Mouse (Mus musculus) midbrain, embryonic 16.5 days (tissue): ENCODE results near the gene Trim26. TPM values are rescaled to one million over a fixed set of nuclear protein-coding genes. Genes with fewer than 3 reads are reported as not detected.

Experiments
- ATAC-seq: fragments of 200-750 bp; cut with Nextera tagmentation; 2 replicates; pipeline ENCODE4 v1.8.0; 2017; ENCODE audit warnings: moderate TSS enrichment
- H3K27ac ChIP-seq: fragments of 300-500 bp; sonication (generic); 2 replicates; pipeline ENCODE4 v1.5.1; 2014; ENCODE audit warnings: mild to moderate bottlenecking, low read length, mixed read lengths
- H3K27me3 ChIP-seq: fragments of 300-500 bp; sonication (generic); 2 replicates; pipeline ENCODE4 v1.6.1; 2014; ENCODE audit warnings: low read depth, low read length, mixed read lengths; ENCODE audit not compliant: control insufficient read depth, insufficient read depth
- H3K36me3 ChIP-seq: fragments of 300-500 bp; sonication (generic); 2 replicates; pipeline ENCODE4 v1.6.1; 2014; ENCODE audit warnings: mild to moderate bottlenecking, low read length, moderate library complexity, mixed read lengths; ENCODE audit not compliant: control insufficient read depth, insufficient read depth
- H3K4me1 ChIP-seq: fragments of 300-500 bp; sonication (generic); 2 replicates; pipeline ENCODE4 v1.6.1; 2014; ENCODE audit warnings: mild to moderate bottlenecking, low read length, mixed read lengths; ENCODE audit not compliant: control insufficient read depth, insufficient read depth
- H3K4me2 ChIP-seq: fragments of 300-500 bp; sonication (generic); 2 replicates; pipeline ENCODE4 v1.6.1; 2014; ENCODE audit warnings: mild to moderate bottlenecking, low read length, mixed read lengths
- H3K4me3 ChIP-seq: fragments of 300-500 bp; sonication (generic); 2 replicates; pipeline ENCODE4 v1.5.1; 2014; ENCODE audit warnings: low read depth, mild to moderate bottlenecking, low read length, moderate library complexity, mixed read lengths
- H3K9ac ChIP-seq: fragments of 300-500 bp; sonication (generic); 2 replicates; pipeline ENCODE4 v1.6.1; 2014; ENCODE audit warnings: low read depth, low read length, mixed read lengths
- H3K9me3 ChIP-seq: fragments of 300-500 bp; sonication (generic); replicated peaks from 2 replicates; pipeline ENCODE4 v1.6.1; 2014; ENCODE audit warnings: mild to moderate bottlenecking, low read length, mixed read lengths; ENCODE audit not compliant: control insufficient read depth, poor library complexity, severe bottlenecking
- WGBS: fragments of 180-500 bp; shearing (Covaris S2); extraction: QIAGEN DNeasy Blood & Tissue Kit; methylation state at CpG from one replicate; pipeline ENCODE4 v1.1.7; 2014; 5-methylcytosine and 5-hydroxymethylcytosine counted together
- polyA plus RNA-seq: library from polyadenylated mRNA; unstranded; fragments of >200 nt; fragmentation: Nextera tagmentation; extraction: Ambion mirVana; gene quantifications from 2 replicates; pipeline ENCODE4 v1.2.1, GENCODE M21; 2015

Trim26 gene
- polyA plus RNA-seq, 1 experiment from 2014 or later: 48.0 TPM

DNA sequence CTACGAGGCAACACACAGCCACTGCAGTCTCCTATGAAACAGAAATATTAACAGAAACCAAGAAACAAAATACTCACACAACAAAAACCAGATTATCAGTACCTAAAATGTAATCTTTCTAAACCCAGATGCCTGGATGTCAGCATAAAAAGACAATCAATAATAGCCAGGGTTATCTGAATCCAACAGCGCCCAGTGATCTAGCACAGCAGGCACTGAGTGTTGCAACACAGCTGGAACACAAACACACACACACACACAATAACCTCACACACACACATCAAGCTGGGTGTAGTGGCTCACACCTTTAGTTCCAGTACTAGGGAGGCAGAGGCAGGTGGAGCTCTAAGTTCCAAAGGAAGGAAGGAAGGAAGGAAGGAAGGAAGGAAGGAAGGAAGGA is 8.4 kb upstream of the Trim26 start:
- Histone ChIP-seq H3K4me3 (no peak overlapping the region), H3K9me3 (no peaks in the 10 kb centered on the region), H3K36me3 (no peaks in the 10 kb centered on the region), H3K9ac (no peak overlapping the region), H3K4me1 (no peaks in the 10 kb centered on the region), H3K27ac (no peak overlapping the region), H3K27me3 (no peaks in the 10 kb centered on the region), H3K4me2 (no peak overlapping the region)
- no peak for ATAC-seq
- WGBS: 92% methylated on average over 2 of the region's 2 CpGs

DNA sequence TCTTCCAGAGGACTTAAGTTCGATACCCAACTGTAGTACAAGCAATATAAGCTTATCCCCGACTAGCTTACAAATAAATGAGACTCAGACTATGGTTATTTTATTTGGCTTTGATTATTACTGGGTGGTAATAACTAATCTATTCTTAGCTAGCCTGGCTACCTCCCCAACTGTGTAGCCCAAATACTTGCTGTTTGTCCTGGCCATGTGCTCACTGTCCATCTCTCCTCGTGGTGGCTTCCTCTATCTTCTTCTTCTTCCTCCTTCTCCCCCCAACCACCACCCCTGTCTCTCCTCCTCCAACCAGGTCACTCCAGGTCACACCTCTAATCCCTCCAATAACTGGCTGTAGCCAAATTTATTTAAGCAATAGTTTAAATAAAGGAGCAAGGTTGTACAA is 6.5 kb upstream of the Trim26 start:
- no peaks in the 10 kb centered on the region for H3K9me3 ChIP-seq
- H3K27ac ChIP-seq: no peak overlapping the region
- H3K4me3 ChIP-seq: no peak overlapping the region
- 86% methylated on average over 3 of the region's 3 CpGs for WGBS
- H3K36me3 ChIP-seq: no peaks in the 10 kb centered on the region
- no peaks in the 10 kb centered on the region for H3K27me3 ChIP-seq
- ATAC-seq: no peak
- no peak overlapping the region for H3K9ac ChIP-seq
- no peaks in the 10 kb centered on the region for H3K4me1 ChIP-seq
- no peak overlapping the region for H3K4me2 ChIP-seq

DNA sequence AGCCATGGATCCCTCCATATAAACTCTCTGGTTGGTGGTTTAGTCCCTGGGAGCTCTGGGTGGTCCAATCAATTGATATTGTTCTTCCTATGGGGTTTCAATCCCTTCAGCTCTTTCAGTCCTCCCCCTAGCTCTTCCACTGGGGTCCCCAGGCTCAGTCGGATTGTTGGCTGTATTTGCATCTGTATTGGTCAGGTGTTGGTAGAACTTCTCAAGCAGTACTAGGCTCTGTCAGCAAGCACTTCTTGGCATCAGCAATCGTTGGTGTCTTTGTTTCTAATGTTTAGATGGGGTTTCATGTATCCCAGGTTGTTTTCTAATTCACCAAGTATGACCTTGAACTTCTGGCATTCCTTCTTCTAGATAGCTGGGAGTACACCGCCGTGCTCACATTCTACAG is 4.2 kb upstream of the Trim26 start:
- Histone ChIP-seq H3K4me2 (no peak overlapping the region), H3K4me1 (peaks cover 6% of the 10 kb centered on the region), H3K27ac (no peak overlapping the region), H3K36me3 (no peaks in the 10 kb centered on the region), H3K9me3 (no peaks in the 10 kb centered on the region), H3K4me3 (no peak overlapping the region), H3K9ac (no peak overlapping the region), H3K27me3 (no peaks in the 10 kb centered on the region)
- 60% methylated on average over 4 of the region's 4 CpGs for WGBS
- no peak for ATAC-seq

DNA sequence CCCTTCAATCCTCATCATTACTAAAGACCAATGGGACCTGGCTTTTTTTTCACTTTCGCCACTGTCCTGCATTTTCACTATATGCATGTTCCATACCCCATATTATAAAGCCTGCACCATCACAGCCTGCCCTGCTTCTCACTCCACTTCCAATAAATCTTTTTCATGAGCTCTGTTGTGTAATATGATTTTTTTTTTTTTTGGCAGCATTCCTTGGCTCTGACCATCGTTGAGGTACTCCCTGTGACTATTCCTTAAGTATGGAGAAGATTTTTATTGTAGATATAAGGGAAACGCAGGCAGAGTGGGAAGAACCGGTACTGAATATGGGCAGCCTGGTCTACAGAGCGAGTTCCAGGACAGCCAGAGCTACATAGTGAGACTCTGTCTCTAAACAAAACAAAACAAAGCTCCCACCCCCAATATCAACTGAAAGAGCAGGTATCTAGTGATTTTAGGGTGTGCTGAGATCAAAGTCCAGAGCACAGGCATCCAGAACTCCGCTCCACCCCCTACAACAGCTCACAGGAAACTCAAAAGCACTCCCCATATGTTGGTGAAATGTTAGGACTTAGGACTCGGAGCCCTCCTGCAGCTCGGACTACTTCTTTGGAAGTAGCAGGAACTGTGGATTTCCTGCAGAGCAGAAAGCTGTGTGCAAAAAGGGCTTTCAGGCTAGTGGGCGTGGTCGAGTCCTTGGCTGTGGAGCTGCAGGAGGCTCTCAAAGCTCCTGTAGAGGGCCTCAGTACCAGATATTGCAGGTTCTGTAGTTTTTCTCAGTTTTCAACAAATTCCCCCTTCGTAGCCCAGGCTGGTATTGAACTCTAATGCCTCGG is 1.1 kb upstream of the Trim26 start:
- Histone ChIP-seq H3K4me3 (no peak overlapping the region), H3K27me3 (no peaks in the 10 kb centered on the region), H3K4me2 (peak overlapping the region; percentile 69), H3K9ac (no peak overlapping the region), H3K4me1 (peaks cover 11% of the 10 kb centered on the region), H3K9me3 (no peaks in the 10 kb centered on the region), H3K36me3 (no peaks in the 10 kb centered on the region), H3K27ac (no peak overlapping the region)
- ATAC-seq: peak; percentile 2; the same call in 1 of the 2 replicates
- WGBS: 38% methylated on average over 12 of the region's 12 CpGs

DNA sequence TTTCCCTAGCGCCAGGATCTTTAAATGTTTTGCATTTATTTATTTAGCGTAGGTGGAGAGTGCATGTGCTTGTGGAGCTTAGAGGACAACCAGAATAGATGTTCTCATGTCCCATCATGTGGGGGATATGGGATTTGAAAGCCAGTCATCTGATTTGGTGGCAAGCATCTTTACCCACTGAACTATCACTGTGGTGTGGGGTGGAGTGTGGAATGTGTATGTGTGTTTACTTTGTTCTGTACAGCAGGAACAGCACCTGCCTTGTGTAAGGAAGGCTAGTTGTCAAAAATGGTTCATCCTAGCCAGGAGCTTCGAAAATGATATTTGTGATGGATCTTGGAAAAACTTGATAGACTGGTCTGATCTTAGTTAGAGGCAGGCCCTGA is 514 bp upstream of the Trim26 start:
- WGBS: 12% methylated on average over 3 of the region's 3 CpGs
- peak; percentile 59 for ATAC-seq

DNA sequence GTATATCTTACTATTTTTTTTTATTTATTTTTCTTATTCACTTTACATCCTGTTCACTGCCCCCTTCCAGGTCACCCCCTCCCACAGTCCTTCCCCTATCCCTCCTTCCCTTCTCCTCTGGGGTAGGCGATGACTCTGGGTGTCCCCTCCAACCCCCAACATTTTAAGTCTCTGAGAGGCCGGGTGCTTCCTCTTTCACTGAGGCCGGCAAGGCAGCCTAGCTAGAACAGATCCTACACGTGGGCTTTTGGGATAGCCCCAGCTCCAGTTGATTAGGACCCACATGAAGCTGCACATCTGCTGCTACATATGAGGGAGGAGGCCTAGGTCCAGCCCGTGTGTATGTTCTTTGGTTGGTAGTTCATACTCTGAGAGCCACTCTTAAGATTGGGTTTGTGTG is 2.1 kb downstream of the Trim26 start:
- H3K4me3 ChIP-seq: no peak overlapping the region
- H3K9ac ChIP-seq: no peak overlapping the region
- no peaks in the 10 kb centered on the region for H3K9me3 ChIP-seq
- H3K4me1 ChIP-seq: peaks cover 11% of the 10 kb centered on the region
- no peaks in the 10 kb centered on the region for H3K27me3 ChIP-seq
- WGBS: 83% methylated on average over 5 of the region's 5 CpGs
- no peak for ATAC-seq
- no peaks in the 10 kb centered on the region; the same call in 1 of the 2 replicates for H3K36me3 ChIP-seq
- H3K4me2 ChIP-seq: no peak overlapping the region
- H3K27ac ChIP-seq: no peak overlapping the region

More for the DNA sequence above, 514 bp upstream of the Trim26 start:
- Histone ChIP-seq H3K4me2 (peak overlapping the region; percentile 69), H3K9me3 (no peaks in the 10 kb centered on the region), H3K27ac (peak overlapping the region; percentile 83), H3K36me3 (no peaks in the 10 kb centered on the region), H3K27me3 (no peaks in the 10 kb centered on the region), H3K4me3 (peak overlapping the region; percentile 62), H3K4me1 (peaks cover 11% of the 10 kb centered on the region), H3K9ac (peak overlapping the region; percentile 57; the same call in 1 of the 2 replicates)

DNA sequence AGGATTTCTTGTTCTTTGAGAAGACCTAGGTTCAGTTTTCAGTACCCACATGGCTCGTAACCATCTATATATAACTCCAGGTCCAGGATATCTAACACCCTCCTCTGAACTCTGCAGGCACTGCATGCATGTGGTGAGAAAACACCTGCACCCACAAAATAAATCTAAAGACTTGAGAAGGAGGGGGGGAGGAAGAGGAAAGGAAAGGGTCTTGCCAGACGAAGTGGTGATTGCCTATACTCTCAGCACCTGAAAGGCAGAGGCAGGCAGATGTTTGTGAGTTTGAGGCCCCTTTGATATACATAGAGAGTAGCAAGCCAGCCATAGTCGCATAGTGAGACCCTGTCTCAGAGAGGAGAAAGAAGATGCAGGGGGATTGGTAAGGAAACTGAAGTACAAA is 3.0 kb downstream of the Trim26 start:
- Histone ChIP-seq H3K27me3 (no peaks in the 10 kb centered on the region), H3K4me2 (no peak overlapping the region), H3K9ac (no peak overlapping the region), H3K9me3 (no peaks in the 10 kb centered on the region), H3K4me1 (peaks cover 11% of the 10 kb centered on the region), H3K27ac (no peak overlapping the region), H3K4me3 (no peak overlapping the region), H3K36me3 (no peaks in the 10 kb centered on the region; the same call in 1 of the 2 replicates)
- ATAC-seq: no peak
- WGBS: 85% methylated on average over 3 of the region's 3 CpGs

DNA sequence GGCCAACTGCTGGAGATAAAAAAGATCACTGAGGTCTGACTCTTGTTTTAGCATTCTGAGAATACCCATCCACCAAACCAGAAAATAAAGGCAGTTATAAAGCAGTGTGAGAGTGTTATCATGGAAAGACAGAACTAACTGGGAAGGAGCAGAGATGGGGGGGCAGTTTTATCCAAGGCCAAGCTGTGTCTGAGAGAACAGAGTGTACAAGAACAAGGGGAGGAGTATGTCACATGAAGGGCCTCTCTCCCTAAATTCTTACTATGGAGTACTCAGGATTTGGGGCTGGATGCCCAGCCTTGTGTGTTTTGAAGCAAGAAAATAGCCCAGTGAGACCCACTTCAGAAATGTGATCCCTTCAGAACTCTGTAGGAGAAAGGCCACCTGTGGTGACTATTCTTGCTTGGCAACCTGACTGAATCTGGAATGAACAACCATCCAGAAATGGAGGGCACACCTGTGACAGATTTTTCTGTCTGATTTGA is 4.1 kb downstream of the Trim26 start:
- no peak overlapping the region for H3K9ac ChIP-seq
- no peak for ATAC-seq
- H3K4me2 ChIP-seq: no peak overlapping the region
- H3K27me3 ChIP-seq: no peaks in the 10 kb centered on the region
- H3K36me3 ChIP-seq: no peaks in the 10 kb centered on the region; the same call in 1 of the 2 replicates
- H3K27ac ChIP-seq: no peak overlapping the region
- H3K4me3 ChIP-seq: no peak overlapping the region
- H3K9me3 ChIP-seq: no peaks in the 10 kb centered on the region
- H3K4me1 ChIP-seq: peaks cover 11% of the 10 kb centered on the region

DNA sequence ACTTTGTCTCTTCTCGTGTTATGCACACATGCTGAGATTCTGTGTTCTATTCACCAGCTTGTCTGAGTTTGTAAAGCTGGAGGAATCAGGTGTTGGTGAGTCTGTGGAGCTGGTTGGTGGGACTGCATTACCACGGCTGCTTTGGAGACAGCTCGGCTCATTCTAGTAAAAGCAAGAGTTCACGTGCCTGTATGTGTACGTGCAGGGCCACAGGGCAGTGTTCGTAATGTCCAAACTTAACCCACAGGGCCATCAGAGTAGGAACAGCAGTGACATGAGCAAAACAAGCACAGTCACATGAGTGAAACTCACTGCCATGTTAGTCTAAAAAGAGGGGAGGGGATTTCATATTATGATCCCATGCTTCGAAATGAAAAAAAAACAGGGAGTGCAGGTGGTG is 6.8 kb downstream of the Trim26 start:
- 78% methylated on average over 7 of the region's 7 CpGs for WGBS
- no peak overlapping the region for H3K9ac ChIP-seq
- H3K4me2 ChIP-seq: no peak overlapping the region
- H3K9me3 ChIP-seq: no peaks in the 10 kb centered on the region
- no peaks in the 10 kb centered on the region; the same call in 1 of the 2 replicates for H3K4me1 ChIP-seq
- H3K27me3 ChIP-seq: no peaks in the 10 kb centered on the region
- H3K4me3 ChIP-seq: no peak overlapping the region
- H3K27ac ChIP-seq: no peak overlapping the region
- no peaks in the 10 kb centered on the region; the same call in 1 of the 2 replicates for H3K36me3 ChIP-seq
- no peak for ATAC-seq
